Mouse (Mus musculus) CH12F3 (cell line): ENCODE results near the gene Actn1.

ENCODE experiments used
- in situ Hi-C: fragments of 300-500 bp; cut with MboI; formaldehyde crosslinking; loops from 2 replicates; pipeline ENCODE4 v1.14.3; 2020; ENCODE audit warnings: low sequenced_read_pairs

Actn1 gene

GRCm38 (mm10) chr12:80141470-80141869 is 118.7 kb downstream of the Actn1 start:
- in situ Hi-C loops: no loop called here

GRCm38 (mm10) chr12:80141011-80141410 is 119.2 kb downstream of the Actn1 start:
- in situ Hi-C loops: no loop called here

DNA sequence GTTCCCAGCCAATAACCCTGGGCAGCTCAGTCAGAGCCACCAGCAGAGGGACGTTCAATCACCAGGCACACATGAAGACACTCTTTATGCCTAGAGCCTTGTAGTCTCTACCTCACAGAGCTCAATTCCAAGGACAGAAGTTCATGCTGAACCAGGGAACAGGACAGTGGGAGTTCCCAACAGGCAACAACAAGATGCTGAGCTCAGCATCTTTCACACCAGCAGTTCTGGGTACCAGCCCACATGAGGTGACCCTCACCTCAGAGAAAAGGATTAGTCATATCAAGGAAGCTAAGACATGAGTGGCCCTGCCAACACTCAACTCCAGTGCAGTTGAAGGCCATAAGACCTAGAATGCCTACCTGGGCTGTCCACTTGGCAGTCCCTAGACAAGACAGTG is 122.4 kb downstream of the Actn1 start:
- in situ Hi-C loops: loop anchor here (5.0 to 10.0 kb wide), 2 partner anchors 533 to 780 kb away; no protein-coding TSS in a partner anchor

DNA sequence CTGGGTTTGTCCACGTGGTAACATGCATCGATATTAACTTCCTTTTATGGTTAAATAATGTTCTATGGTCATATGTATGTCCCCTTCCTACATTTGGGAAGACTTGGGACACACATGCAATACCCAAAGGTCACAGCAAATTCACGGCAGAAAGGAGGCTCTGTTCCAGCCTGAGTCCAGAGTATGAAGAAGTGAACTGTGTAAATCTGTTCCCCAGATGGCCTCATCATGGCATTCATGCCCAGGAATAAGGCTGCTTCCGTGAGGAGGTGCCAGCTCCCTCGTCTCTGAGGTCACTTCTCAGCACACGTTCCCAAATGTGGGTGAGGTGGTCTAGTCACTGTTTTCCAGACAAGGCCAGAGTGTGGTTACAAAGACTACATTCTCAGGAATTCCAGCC is 122.9 kb downstream of the Actn1 start:
- in situ Hi-C loops: loop anchor here (5.0 to 10.0 kb wide), 2 partner anchors 532 to 780 kb away; no protein-coding TSS in a partner anchor

GRCm38 (mm10) chr12:80136264-80136930 is 123.8 kb downstream of the Actn1 start:
- in situ Hi-C loops: loop anchor here (5.0 to 10.0 kb wide), 2 partner anchors 532 to 779 kb away; no protein-coding TSS in a partner anchor

DNA sequence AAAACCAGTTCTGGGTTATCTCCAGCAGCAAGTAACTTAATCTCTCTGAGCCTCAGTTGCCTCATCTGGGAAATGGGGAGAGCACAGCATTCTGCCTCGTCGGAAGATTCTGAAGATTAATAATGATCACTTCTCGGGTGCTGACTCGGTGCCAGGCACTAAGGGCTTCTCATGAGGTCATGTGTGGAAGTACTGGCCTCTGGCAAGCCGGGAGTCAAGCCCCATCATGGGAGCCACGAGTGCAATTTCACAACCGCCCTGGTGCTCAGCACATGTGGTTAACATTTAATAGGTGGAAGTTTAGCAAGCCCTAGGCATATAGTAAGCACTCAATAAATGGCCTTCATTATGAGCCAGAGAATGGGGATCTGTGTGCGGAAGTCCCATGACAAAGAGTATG is 125.0 kb downstream of the Actn1 start:
- in situ Hi-C loops: loop anchor here (5.0 to 10.0 kb wide), 2 partner anchors 530 to 778 kb away; no protein-coding TSS in a partner anchor

DNA sequence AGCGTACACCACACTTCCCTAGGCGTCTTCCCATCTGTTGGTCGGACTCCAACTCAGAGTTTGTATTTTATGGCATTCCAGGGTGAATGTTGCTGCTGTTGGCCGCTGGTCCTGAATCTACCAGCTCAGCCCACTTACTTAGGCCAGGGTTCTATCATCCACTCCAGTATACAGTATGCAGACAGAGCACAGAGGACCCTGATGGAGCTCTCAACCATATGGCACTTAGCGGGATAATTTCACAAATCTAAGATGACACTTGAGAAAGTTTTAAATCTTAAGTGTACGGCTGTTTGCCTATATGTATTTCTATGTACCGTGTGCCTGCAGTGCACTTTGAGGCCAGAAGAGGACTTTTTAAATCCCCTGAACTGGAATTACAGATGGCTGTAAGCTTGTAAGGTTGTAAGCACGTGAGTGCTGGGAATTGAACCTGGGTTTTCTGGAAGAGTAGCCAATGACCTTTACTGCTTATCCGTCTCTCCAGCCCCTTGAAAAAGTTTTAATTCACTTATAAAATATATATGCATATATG is 127.1 kb downstream of the Actn1 start:
- in situ Hi-C loops: loop anchor here (10.0 kb wide), 1 partner anchor 528 kb away; no protein-coding TSS in a partner anchor

DNA sequence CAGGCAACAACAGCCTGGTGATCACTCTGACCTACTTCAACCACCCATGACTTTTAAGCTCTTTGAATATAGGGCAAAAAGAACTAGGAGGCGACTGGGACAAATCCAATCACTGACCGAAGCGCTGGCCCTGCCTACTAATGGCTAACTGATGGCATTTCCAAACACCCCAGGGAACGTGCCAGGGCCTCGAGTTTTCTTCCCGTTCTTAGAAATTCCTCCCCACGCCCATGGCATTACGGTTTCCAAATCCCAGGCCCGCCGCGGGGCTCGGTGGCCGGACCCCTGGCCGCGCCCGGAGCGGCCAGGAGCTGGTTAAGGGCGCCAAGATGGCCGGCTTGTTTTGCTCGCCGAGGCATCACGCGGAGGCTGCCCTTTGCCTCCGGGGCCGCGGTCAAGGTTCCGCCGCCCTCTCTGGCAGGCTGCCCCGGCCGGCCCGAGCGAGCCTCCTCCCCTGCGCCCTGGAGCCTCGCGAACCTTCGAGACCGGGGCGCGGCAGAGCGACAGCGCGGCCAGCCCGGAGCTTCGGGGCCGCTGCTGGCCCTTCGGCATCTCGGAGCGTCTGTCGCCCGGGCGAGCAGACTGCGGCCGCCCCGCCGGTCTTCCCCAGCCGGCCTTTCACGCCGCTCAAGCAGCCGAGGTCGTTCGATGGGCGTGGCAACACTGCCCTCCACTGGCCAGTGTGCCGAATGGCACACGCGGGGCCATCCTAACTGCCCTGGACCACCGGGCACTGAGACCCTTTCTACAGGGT is 127.7 kb downstream of the Actn1 start:
- in situ Hi-C loops: loop anchor here (10.0 kb wide), 1 partner anchor 528 kb away; no protein-coding TSS in a partner anchor

GRCm38 (mm10) chr12:80131359-80132249 is 128.6 kb downstream of the Actn1 start:
- in situ Hi-C loops: loop anchor here (10.0 kb wide), 1 partner anchor 527 kb away; no protein-coding TSS in a partner anchor

DNA sequence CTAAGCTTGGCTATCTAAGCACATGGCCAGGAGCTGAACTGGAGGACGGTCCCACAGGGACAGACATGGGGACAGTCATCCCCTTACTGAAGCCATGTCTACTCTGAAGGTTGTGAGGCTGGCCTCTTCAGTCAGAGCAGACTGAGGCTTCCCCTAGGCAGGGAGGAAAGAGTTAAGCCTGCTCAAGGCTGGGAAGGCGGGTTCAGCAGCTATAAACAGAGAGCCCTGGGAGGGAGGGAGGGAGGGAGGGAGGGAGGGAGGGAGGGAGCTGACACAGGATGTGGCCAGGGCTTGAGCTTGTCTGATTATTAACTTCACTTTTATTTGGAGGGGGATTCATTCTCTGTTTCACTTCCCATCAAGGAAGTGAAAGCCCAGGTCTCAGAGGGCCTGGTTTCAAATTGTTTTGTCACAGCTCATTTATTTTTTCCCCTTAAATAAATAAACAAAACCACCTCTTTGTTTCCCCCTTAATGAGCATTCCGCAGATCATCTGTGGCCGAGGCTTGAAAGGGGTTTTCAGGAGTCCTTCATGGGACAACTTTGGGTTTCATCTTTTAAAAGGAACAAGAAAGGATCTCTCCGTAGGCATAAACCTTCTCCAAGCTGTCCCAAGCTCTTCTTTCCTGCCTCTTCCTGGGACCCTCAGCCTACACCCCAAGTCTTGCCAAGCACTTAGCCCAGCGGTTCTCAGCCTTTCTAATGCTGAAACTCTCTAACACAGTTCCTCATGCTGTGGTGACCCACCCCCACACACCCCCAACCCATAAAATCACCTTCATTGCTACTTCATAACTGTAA is 129.4 kb downstream of the Actn1 start:
- in situ Hi-C loops: loop anchor here (10.0 kb wide), 1 partner anchor 526 kb away; no protein-coding TSS in a partner anchor

GRCm38 (mm10) chr12:80129531-80129930 is 130.6 kb downstream of the Actn1 start:
- in situ Hi-C loops: no loop called here

DNA sequence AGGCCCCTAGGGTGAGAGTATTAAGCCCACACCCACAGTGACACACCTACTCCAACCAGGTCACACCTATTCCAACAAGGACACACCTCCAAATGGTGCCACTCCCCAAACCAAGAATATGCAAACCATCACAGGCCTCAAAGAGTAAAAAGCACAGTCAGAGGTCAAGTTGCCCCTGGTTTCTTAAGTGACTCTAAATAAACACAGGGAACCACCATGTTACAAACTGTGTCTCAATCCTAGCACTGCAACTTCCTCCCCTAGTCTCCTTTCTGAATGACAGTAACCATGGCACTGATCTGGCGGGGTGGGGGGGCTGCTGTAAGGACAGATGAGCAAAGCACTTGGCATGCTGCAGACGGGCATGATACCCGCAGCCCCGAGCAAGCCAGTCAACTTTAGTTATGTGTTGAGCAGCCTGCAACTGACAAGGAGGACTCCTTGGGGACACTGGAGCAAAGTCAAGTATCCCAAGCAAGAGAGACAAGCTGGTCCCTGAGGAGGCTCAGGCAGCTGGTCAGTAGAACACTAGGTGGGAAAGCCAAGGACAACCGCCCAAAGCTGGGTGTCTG is 132.9 kb downstream of the Actn1 start:
- in situ Hi-C loops: no loop called here

DNA sequence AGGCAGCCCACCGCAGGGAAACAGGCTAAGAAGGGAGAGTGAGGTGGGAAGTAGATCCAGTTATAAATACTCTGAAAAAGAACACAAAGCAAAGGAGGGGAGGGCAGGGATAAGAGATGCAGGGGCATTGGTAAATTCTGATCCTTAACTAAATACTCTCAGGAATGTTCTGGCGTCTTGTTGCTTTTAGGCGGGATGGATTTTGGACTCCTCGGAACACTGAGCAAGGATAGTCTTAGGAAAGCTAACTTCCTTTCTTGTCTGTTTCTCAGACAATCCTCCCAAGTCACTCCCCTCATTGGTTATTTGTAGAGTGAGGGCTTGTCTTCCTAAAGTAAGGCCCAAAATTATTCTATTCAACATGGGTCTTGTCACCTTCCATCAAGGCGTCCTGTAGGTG is 134.9 kb downstream of the Actn1 start:
- in situ Hi-C loops: no loop called here

GRCm38 (mm10) chr12:80124756-80125155 is 135.4 kb downstream of the Actn1 start:
- in situ Hi-C loops: no loop called here

GRCm38 (mm10) chr12:80124211-80124610 is 136.0 kb downstream of the Actn1 start:
- in situ Hi-C loops: no loop called here

DNA sequence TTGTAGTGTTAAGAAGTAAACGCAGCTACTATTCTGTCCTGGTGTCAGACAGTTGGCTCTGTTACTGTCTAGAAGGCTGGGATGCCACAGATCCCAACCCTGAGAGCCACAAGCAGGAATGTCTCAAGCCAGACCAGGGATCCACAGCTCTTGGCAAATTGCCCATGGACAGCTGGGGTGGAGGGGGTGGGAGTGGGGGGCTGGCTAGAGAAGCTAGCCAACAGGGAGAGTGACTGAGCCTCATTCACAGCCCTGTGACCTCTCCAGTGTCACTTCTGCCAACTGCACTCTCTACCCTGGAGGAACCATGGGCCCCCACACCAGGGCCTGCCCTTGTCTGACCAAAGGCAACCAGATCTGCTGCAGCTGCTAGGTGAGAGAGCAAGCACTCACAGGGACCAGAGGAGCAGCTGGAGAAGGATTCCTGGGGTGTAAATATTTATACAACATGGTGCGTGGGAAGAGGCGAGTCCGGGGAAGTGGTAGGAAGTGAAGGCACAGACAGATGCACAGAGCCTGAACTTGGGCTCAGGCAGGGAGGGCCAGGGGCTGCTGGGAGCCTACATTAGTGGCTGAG is 136.9 kb downstream of the Actn1 start:
- in situ Hi-C loops: no loop called here

DNA sequence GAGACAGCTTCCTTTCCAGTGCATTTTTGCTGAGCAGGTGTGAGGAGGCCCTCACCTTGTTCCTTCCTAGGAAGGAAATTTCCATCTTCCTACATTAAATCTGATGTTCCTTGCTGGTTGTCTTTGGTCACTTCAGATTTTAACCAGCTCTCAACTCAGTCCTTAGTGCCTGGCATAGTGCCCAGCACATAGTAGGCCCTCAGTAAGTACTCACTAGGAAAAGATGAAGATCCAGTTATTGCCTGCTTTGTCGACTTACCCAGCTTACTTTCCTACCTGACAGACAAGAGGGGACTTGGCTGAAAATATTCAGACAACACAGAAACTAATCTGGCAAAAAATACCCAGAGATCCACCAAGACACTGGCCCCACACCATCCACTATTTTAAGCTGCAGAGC is 138.7 kb downstream of the Actn1 start:
- in situ Hi-C loops: no loop called here

- in situ Hi-C loops: no loop called here
These were observed 141.6 kb downstream of the Actn1 start for GRCm38 (mm10) chr12:80118588-80118987.
